Mouse (Mus musculus) kidney, adult 2 months (tissue): ENCODE results near the gene Gpr87. TPM values are rescaled to one million over a fixed set of nuclear protein-coding genes. Genes with fewer than 3 reads are reported as not detected.
"Not testable (repeated sequence)": the region's sequence is repeated elsewhere in the genome, so short reads cannot be mapped to it uniquely, and the experiment has no call there.

Source experiments
- DNase-seq: peaks from one replicate; pipeline ENCODE4 v3.0.0; 2021
- H3K27ac ChIP-seq: fragments of 200-500 bp; 2 replicates; pipeline ENCODE4 v1.5.1; 2012; ENCODE audit warnings: low read depth, low read length, control low read depth, inconsistent platforms; ENCODE audit not compliant: insufficient read depth
- H3K27me3 ChIP-seq: fragments of 200-500 bp; replicated peaks from 2 replicates; pipeline ENCODE4 v1.6.1; 2012; ENCODE audit warnings: mild to moderate bottlenecking, moderate library complexity, low read length, inconsistent platforms; ENCODE audit not compliant: control insufficient read depth, insufficient read depth
- H3K36me3 ChIP-seq: fragments of 200-500 bp; 2 replicates; pipeline ENCODE4 v1.6.1; 2012; ENCODE audit warnings: mild to moderate bottlenecking, moderate library complexity, low read length, inconsistent platforms; ENCODE audit not compliant: control insufficient read depth, insufficient read depth
- H3K4me1 ChIP-seq: fragments of 200-500 bp; 2 replicates; pipeline ENCODE4 v1.6.1; 2011; ENCODE audit warnings: low read length; ENCODE audit not compliant: control insufficient read depth, insufficient read depth
- H3K4me3 ChIP-seq: fragments of 200-500 bp; 2 replicates; pipeline ENCODE4 v1.5.1; 2011; ENCODE audit warnings: mild to moderate bottlenecking, low read depth, low read length, control low read depth; ENCODE audit not compliant: insufficient read depth
- CTCF ChIP-seq: fragments of 200-500 bp; conservative IDR thresholded peaks from 2 replicates; pipeline ENCODE4 v1.5.1; 2011; ENCODE audit warnings: low read depth, mild to moderate bottlenecking, control low read depth, low read length, moderate library complexity, mixed read lengths; ENCODE audit not compliant: insufficient read depth, insufficient read length
- POLR2A ChIP-seq: fragments of 200-500 bp; IDR thresholded peaks from one replicate; pipeline ENCODE4 v1.6.1; 2011; ENCODE audit warnings: low read depth, low read length, control low read depth
- WGBS: fragments of 180-500 bp; shearing (Covaris S2); methylation state at CpG from one replicate; pipeline ENCODE4 v1.1.7; 2018; 5-methylcytosine and 5-hydroxymethylcytosine counted together
- polyA plus RNA-seq: library from polyadenylated mRNA; depleted of rRNA; stranded (reverse); fragments of >200 nt; gene quantifications from 2 replicates; pipeline ENCODE4 v1.2.3, GENCODE M21; 2012

Gpr87 gene
- polyA plus RNA-seq, 1 experiment = 0.16 TPM

DNA sequence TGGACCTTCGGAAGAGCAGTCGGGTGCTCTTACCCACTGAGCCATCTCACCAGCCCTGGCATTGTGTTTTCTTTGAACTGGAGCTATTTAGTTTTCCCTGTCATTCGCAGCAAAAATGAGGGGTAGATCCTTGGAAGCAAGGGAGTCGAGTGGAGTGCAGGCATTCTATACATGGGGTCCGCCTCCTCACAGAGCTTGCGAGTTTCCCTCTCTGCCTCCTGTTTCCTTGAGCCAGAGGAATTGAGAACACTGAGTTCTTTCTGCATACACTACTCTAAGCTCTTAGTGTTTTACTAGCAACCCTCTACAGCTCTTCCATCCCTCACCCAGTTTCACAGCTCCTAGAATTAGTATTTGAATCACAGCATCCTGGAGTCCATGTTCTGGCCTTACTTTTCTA lies 39.5 kb downstream of the Gpr87 start:
- DNase-seq = no peak
- H3K27me3 ChIP-seq = no peaks in the 10 kb centered on the region
- WGBS = 94% methylated on average over 6 of the region's 6 CpGs

DNA sequence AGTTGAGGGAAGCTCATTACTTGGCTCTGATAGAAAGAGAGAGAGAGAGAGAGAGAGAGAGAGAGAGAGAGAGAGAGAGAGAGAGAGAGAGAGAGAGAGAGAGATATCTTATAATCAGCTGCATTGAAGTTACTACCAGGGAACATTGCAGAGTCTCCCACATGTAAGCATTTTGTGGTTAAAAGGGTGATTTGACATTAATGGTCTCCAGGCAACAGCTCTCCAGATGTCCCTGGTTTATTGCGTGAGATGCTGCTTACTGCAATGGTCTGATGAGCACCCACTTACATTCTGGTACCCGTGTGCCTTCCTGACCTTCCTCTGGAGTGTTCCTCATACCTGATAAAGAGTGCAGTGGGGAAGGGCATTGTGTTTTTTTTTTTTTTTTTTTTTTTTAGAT lies 40.0 kb downstream of the Gpr87 start:
- Histone ChIP-seq H3K27ac (no peak overlapping the region), H3K4me1 (no peaks in the 10 kb centered on the region), H3K4me3 (no peak overlapping the region), H3K27me3 (no peaks in the 10 kb centered on the region), H3K36me3 (no peaks in the 10 kb centered on the region)
- DNase-seq = no peak
- TF ChIP-seq CTCF (no peak), POLR2A (no peak)
- WGBS = 64% methylated on average over 2 of the region's 2 CpGs

More for the DNA sequence above, 39.5 kb downstream of the Gpr87 start:
- H3K27ac ChIP-seq = no peak overlapping the region
- TF ChIP-seq POLR2A (no peak), CTCF (no peak)
- H3K4me3 ChIP-seq = no peak overlapping the region
- H3K36me3 ChIP-seq = no peaks in the 10 kb centered on the region
- H3K4me1 ChIP-seq = no peaks in the 10 kb centered on the region

- 74% methylated on average over 5 of the region's 5 CpGs for WGBS
- Histone ChIP-seq H3K4me3 (no peak within 1 kb of the TSS), H3K4me1 (no peaks in the 10 kb centered on the region), H3K27me3 (no peaks in the 10 kb centered on the region), H3K27ac (no peak within 1 kb of the TSS), H3K36me3 (no peaks in the 10 kb centered on the region)
- TF ChIP-seq POLR2A (no peak), CTCF (no peak)
- DNase-seq = peak; percentile 13
These were observed 41.5 kb downstream of the Gpr87 start, which contains the start of gene P2ry14 for GRCm38 (mm10) chr3:59153424-59153823. Gene P2ry14 (minus strand): TSS chr3:59153618.

DNA sequence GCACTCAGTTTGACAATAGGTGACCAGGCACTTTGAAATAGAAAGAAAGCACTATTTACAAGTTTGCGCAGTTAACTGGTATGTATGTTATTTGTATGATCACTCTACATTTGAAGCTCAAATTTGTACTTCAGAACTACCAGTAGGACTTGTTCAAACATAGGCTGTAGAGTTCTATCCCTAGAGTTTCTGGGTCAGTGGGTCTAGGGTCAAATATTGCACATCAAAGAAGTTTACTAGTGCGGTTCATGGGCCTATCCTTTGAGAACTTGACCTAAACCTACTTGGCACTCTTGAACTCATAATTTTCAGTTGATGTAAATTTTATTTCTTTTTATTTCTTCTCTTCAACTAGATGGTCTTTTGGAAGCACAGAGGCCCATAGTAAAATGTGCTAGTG lies 44.3 kb downstream of the Gpr87 start:
- Histone ChIP-seq H3K27ac (no peak overlapping the region), H3K27me3 (no peaks in the 10 kb centered on the region), H3K4me1 (no peaks in the 10 kb centered on the region), H3K36me3 (no peaks in the 10 kb centered on the region), H3K4me3 (no peak overlapping the region)
- DNase-seq = no peak
- WGBS = 91% methylated on average over 2 of the region's 2 CpGs
- no peak for TF ChIP-seq POLR2A
- no peak for TF ChIP-seq CTCF

GRCm38 (mm10) chr3:59149646-59150045 lies 45.3 kb downstream of the Gpr87 start:
- H3K27ac ChIP-seq = no peak overlapping the region
- H3K36me3 ChIP-seq = no peaks in the 10 kb centered on the region
- DNase-seq = no peak
- TF ChIP-seq CTCF = no peak
- no peak for TF ChIP-seq POLR2A
- H3K4me1 ChIP-seq = no peaks in the 10 kb centered on the region
- no peaks in the 10 kb centered on the region for H3K27me3 ChIP-seq
- H3K4me3 ChIP-seq = no peak overlapping the region

GRCm38 (mm10) chr3:59145194-59145593 lies 49.7 kb downstream of the Gpr87 start:
- no peak overlapping the region for H3K27ac ChIP-seq
- no peak for TF ChIP-seq CTCF
- TF ChIP-seq POLR2A = no peak
- H3K4me3 ChIP-seq = no peak overlapping the region
- no peaks in the 10 kb centered on the region for H3K4me1 ChIP-seq
- peak; percentile 25 for DNase-seq
- H3K36me3 ChIP-seq = no peaks in the 10 kb centered on the region
- WGBS = 46% methylated on average over 5 of the region's 5 CpGs
- no peaks in the 10 kb centered on the region for H3K27me3 ChIP-seq

DNA sequence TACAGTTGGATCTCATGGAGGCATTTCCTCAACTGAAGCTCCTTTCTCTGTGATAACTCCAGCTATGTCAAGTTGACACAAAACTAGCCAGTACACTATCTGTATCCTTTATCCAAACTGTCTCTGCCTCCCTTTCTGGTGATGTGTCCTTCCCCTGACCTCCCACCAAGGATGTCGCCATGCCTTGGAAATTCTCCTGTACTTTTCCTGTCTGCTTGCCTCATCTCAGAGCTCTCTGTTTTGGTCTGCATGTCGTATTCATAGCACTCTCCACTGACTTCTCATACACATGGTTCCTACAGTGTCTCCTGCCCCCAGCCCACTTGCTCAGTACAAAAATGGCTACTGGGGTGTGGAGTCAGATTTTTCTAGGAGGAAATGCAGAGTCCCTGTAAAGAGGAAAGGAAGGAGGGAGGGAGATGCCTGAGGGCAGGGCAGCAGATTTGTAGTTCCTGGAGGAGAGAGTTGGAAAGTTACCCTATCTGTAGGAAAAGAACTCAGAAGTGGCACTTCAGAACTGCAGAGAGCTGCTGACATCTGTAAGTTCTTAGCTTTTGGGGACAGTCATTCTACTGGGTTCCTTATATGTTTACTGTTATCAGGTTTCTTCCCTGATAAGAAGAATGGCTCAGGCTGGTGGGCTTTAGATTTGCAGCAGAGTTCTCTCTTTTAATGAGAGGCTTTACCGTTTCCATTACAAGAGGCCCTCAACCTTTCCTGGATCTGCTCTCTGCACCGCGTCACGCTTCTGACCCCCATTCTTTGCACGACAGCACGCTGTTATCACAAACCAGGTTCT lies 53.2 kb downstream of the Gpr87 start:
- no peak overlapping the region for H3K4me3 ChIP-seq
- TF ChIP-seq CTCF = no peak
- TF ChIP-seq POLR2A = no peak
- no peaks in the 10 kb centered on the region for H3K36me3 ChIP-seq
- no peaks in the 10 kb centered on the region for H3K4me1 ChIP-seq
- no peaks in the 10 kb centered on the region for H3K27me3 ChIP-seq
- H3K27ac ChIP-seq = no peak overlapping the region
- WGBS = 82% methylated on average over 8 of the region's 8 CpGs
- no peak for DNase-seq

GRCm38 (mm10) chr3:59140941-59141340 lies 54.0 kb downstream of the Gpr87 start:
- WGBS = 93% methylated on average over 4 of the region's 4 CpGs
- DNase-seq, H3K4me3 ChIP-seq, H3K27me3 ChIP-seq, H3K27ac ChIP-seq, H3K36me3 ChIP-seq, H3K4me1 ChIP-seq: not testable (repeated sequence)
